In the genomic region with DNA sequence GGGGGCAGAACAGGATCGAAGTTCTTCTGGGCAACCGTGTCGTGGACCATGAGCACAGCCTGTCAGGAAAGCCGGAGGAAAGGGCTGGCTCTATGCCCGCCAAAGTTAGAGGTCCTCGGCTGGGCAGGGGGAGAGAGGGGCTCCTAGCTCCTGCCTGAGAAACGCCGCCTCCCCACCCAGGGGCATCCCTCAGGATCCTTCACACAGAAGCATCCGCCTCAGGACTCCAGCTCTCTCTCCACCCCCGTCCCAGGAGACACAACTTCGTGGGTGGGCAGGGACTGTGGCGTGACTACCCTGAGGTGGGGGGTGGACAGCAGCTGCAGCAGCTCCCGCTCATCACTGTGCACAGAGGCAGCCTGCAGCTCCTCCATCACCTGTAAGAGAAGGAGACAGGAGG, we compare ENCODE assay signal across 13 mouse cellular contexts. TPM values are rescaled to one million over a fixed set of nuclear protein-coding genes. Genes with fewer than 3 reads are reported as not detected.
DNase-seq lines count a peak whose midpoint lies in the region.
"Had no signal": no experiment of that assay in that cellular context is flagged by ENCODE, and none has a peak within 500 bp of the region (broad histone marks: within the 10 kb centered on the region; RNA-seq: fewer than 3 reads in every experiment).

No protein-coding gene starts in this region.

- intact Hi-C loops in left cerebral cortex, postnatal 10 days (cut with DNase I): no loop called here

- DNase-seq in cerebellum, postnatal 25 days: peak; percentile 50 to 64
- no peak for DNase-seq in cerebellum, postnatal 4 days (ENCODE audit: low spot score in 2 of 2)
- DNase-seq in left cerebral cortex, adult 18-20 months (ENCODE audit: low spot score in 2 of 2): peak; percentile 69 to 71
- no peak for DNase-seq in left cerebral cortex, postnatal 10 days (ENCODE audit: extremely low spot score in 1 of 2, low spot score in 2 of 2)
- DNase-seq in right cerebral cortex, adult 18-20 months: peak; percentile 87
- no peak for DNase-seq in right cerebral cortex, postnatal 4 days
- no peak for DNase-seq in adrenal gland, postnatal 36 days
- DNase-seq: adrenal gland, postnatal 10 days; gastrocnemius, postnatal 10 days; heart, adult 2 months; layer of hippocampus, postnatal 36 days; lung, embryonic 14.5 days; thymus, postnatal 4 days had no signal

RNA-seq across cellular contexts. Expression of a gene that starts 4.9 kb away (rescaled TPM):
- total RNA-seq in left cerebral cortex, adult 18-20 months (2021): 10 to 100 TPM; 77.6 to 89.6 TPM
- 10 to 100 TPM; 34.1 to 36.3 TPM for total RNA-seq in left cerebral cortex, postnatal 10 days (2021)
- 10 to 100 TPM in 1 of 2 experiments, 1 to 10 TPM in 1; 5.3 to 17.3 TPM for total RNA-seq in adrenal gland, postnatal 36 days (2021)

RNA-seq across cellular contexts. Expression of a gene that starts 17.9 kb away (rescaled TPM):
- under 1 TPM in 1 of 2 experiments, not detected in 1; 0.19 TPM for total RNA-seq in left cerebral cortex, adult 18-20 months (2021)
- total RNA-seq in left cerebral cortex, postnatal 10 days (2021): not detected
- total RNA-seq in adrenal gland, postnatal 36 days (2021): 10 to 100 TPM; 40.3 to 48.6 TPM
- total RNA-seq: layer of hippocampus, postnatal 36 days had no signal

RNA-seq across cellular contexts. Expression of a gene that starts 36.6 kb away (rescaled TPM):
- 100 to 1,000 TPM; 195 to 205 TPM for total RNA-seq in left cerebral cortex, adult 18-20 months (2021)
- 100 to 1,000 TPM; 138 to 142 TPM for total RNA-seq in left cerebral cortex, postnatal 10 days (2021)
- 100 to 1,000 TPM in 1 of 2 experiments, 10 to 100 TPM in 1; 98.6 to 132 TPM for total RNA-seq in adrenal gland, postnatal 36 days (2021)

RNA-seq across cellular contexts. Expression of a gene that starts 39.3 kb away (rescaled TPM):
- not detected for total RNA-seq in left cerebral cortex, adult 18-20 months (2021)
- total RNA-seq in left cerebral cortex, postnatal 10 days (2021): not detected
- not detected for total RNA-seq in adrenal gland, postnatal 36 days (2021)
- total RNA-seq: adrenal gland, postnatal 10 days; gastrocnemius, postnatal 10 days; heart, adult 2 months; layer of hippocampus, postnatal 36 days had no signal

RNA-seq across cellular contexts. Expression of a gene that starts 56.6 kb away (rescaled TPM):
- total RNA-seq in left cerebral cortex, adult 18-20 months (2021): not detected
- total RNA-seq in left cerebral cortex, postnatal 10 days (2021): not detected
- not detected for total RNA-seq in adrenal gland, postnatal 36 days (2021)
- total RNA-seq: layer of hippocampus, postnatal 36 days had no signal

Comparison
In these comparisons a context has a peak if more than half of its experiments do, and no peak if none do; other contexts are left out.
1. DNase-seq: peak in cerebellum, postnatal 25 days (2 of 2), left cerebral cortex, adult 18-20 months (2 of 2) and right cerebral cortex, adult 18-20 months (single experiment); none in cerebellum, postnatal 4 days (0 of 2), left cerebral cortex, postnatal 10 days (0 of 2), right cerebral cortex, postnatal 4 days (single experiment) and adrenal gland, postnatal 36 days (0 of 2).
2. RNA of a gene that starts 17.9 kb away (total RNA-seq): 40.3 to 48.6 TPM in adrenal gland, postnatal 36 days; 0.19 TPM in left cerebral cortex, adult 18-20 months and not detected in left cerebral cortex, postnatal 10 days; every median in the first group is over 10 times any median in the second.